In genomic region chr15:40371486-40371885, GRCm38 (mm10) we compare ENCODE assay signal across 30 mouse cellular contexts.
"Had no signal": no experiment of that assay in that cellular context is flagged by ENCODE, and none has a peak within 500 bp of the region (broad histone marks: within the 10 kb centered on the region; RNA-seq: fewer than 3 reads in every experiment).

No protein-coding gene starts in this region.

- H3K4me2 ChIP-seq: limb, embryonic 12.5 days; limb, embryonic 13.5 days; limb, embryonic 15.5 days; liver, embryonic 11.5 days; liver, embryonic 12.5 days; liver, embryonic 13.5 days; liver, embryonic 15.5 days; lung, embryonic 14.5 days; lung, embryonic 15.5 days; midbrain, embryonic 12.5 days; midbrain, embryonic 13.5 days; midbrain, embryonic 15.5 days had no signal

- DNase-seq: left cerebral cortex, postnatal 4 days; liver; liver, embryonic 13.5 days; liver, postnatal 0 days; lung, adult 18-20 months; lung, adult 2 months; lung, embryonic 14.5 days; lung, postnatal 10 days; lung, postnatal 14 days; lung, postnatal 36 days; lung, postnatal 4 days; midbrain, embryonic 14.5 days had no signal

- H3K9ac ChIP-seq: limb, embryonic 12.5 days; limb, embryonic 13.5 days; limb, embryonic 15.5 days; liver, embryonic 12.5 days; liver, embryonic 13.5 days; liver, embryonic 14.5 days; liver, embryonic 15.5 days; liver, postnatal 0 days; lung, embryonic 14.5 days; lung, embryonic 15.5 days; midbrain, embryonic 12.5 days; midbrain, embryonic 13.5 days; midbrain, embryonic 15.5 days had no signal

- H3K4me1 ChIP-seq: limb, embryonic 10.5 days; limb, embryonic 12.5 days; limb, embryonic 13.5 days; limb, embryonic 15.5 days; liver, embryonic 12.5 days; liver, embryonic 13.5 days; liver, embryonic 15.5 days; lung, embryonic 15.5 days; megakaryocyte, embryonic 14.5 days; midbrain, embryonic 10.5 days; midbrain, embryonic 12.5 days; midbrain, embryonic 13.5 days; midbrain, embryonic 15.5 days had no signal

- H3K9me3 ChIP-seq: limb, embryonic 10.5 days; limb, embryonic 12.5 days; limb, embryonic 13.5 days; limb, embryonic 15.5 days; liver, embryonic 12.5 days; liver, embryonic 13.5 days; liver, embryonic 15.5 days; lung, embryonic 15.5 days; megakaryocyte, embryonic 14.5 days; midbrain, embryonic 10.5 days; midbrain, embryonic 12.5 days; midbrain, embryonic 13.5 days; midbrain, embryonic 15.5 days had no signal

- H3K4me3 ChIP-seq: left cerebral cortex, adult 2 months; limb, embryonic 10.5 days; limb, embryonic 12.5 days; limb, embryonic 13.5 days; limb, embryonic 15.5 days; liver, embryonic 12.5 days; liver, embryonic 13.5 days; liver, embryonic 15.5 days; lung, embryonic 15.5 days; megakaryocyte, embryonic 14.5 days; midbrain, embryonic 10.5 days; midbrain, embryonic 12.5 days; midbrain, embryonic 13.5 days; midbrain, embryonic 15.5 days; myocyte had no signal

- H3K27me3 ChIP-seq: limb, embryonic 12.5 days; limb, embryonic 13.5 days; limb, embryonic 15.5 days; liver, embryonic 12.5 days; liver, embryonic 13.5 days; liver, embryonic 15.5 days; lung, embryonic 15.5 days; megakaryocyte, embryonic 14.5 days; midbrain, embryonic 12.5 days; midbrain, embryonic 13.5 days; midbrain, embryonic 15.5 days had no signal

- H3K36me3 ChIP-seq: limb, embryonic 10.5 days; limb, embryonic 12.5 days; limb, embryonic 13.5 days; limb, embryonic 15.5 days; liver, embryonic 12.5 days; liver, embryonic 13.5 days; liver, embryonic 15.5 days; lung, embryonic 15.5 days; midbrain, embryonic 10.5 days; midbrain, embryonic 12.5 days; midbrain, embryonic 13.5 days; midbrain, embryonic 15.5 days had no signal

- H3K27ac ChIP-seq: left cerebral cortex, adult 2 months; limb, embryonic 10.5 days; limb, embryonic 12.5 days; limb, embryonic 13.5 days; limb, embryonic 15.5 days; liver, embryonic 12.5 days; liver, embryonic 13.5 days; liver, embryonic 14.5 days; liver, embryonic 15.5 days; lung, embryonic 15.5 days; macrophage; midbrain, embryonic 10.5 days; midbrain, embryonic 12.5 days; midbrain, embryonic 13.5 days; midbrain, embryonic 15.5 days had no signal

- ATAC-seq: liver, embryonic 12.5 days; liver, postnatal 0 days; lung, postnatal 0 days; midbrain, embryonic 13.5 days; midbrain, embryonic 15.5 days had no signal
